Mouse (Mus musculus): ENCODE results near the gene Dek. TPM values are rescaled to one million over a fixed set of nuclear protein-coding genes. Genes with fewer than 3 reads are reported as not detected.

The Dek gene
- total and polyA plus RNA-seq, 3 experiments: 7.4 to 32.6 (median 32.1) TPM

GRCm38 (mm10) chr13:47077367-47077766 lies 28.6 kb downstream of the Dek start:
- Histone ChIP-seq H3K27me3 (ENCODE audit: control insufficient read depth, insufficient read depth, low read length) (no peaks in the 10 kb centered on the region), H3K4me1 (ENCODE audit: control insufficient read depth, insufficient read depth, low read length) (no peaks in the 10 kb centered on the region), H3K4me3 (no peak overlapping the region), H3K79me2 (replicated peaks; ENCODE audit: control insufficient read depth, insufficient read depth, low read length) (no peaks in the 10 kb centered on the region), H3K9ac (ENCODE audit: low read depth, low read length) (no peak overlapping the region), H3K27ac (no peak overlapping the region), H3K36me3 (ENCODE audit: control insufficient read depth, insufficient read depth, low read length) (no peaks in the 10 kb centered on the region)
- intact Hi-C loops (cut with DNase I): no loop called here
- TF ChIP-seq CTCF (IDR thresholded peaks at IDR 0.05) (no peak), POLR2A (IDR thresholded peaks at IDR 0.05; ENCODE audit: insufficient read depth, low read depth, low read length) (no peak), EP300 (IDR thresholded peaks at IDR 0.05; ENCODE audit: insufficient read depth, low read depth, low read length) (no peak)
- DNase-seq: no peak

GRCm38 (mm10) chr13:47076156-47076555 lies 29.8 kb downstream of the Dek start:
- Histone ChIP-seq H3K9ac (ENCODE audit: low read depth, low read length) (no peak overlapping the region), H3K27ac (no peak overlapping the region), H3K27me3 (ENCODE audit: control insufficient read depth, insufficient read depth, low read length) (no peaks in the 10 kb centered on the region), H3K36me3 (ENCODE audit: control insufficient read depth, insufficient read depth, low read length) (no peaks in the 10 kb centered on the region), H3K79me2 (replicated peaks; ENCODE audit: control insufficient read depth, insufficient read depth, low read length) (no peaks in the 10 kb centered on the region), H3K4me1 (ENCODE audit: control insufficient read depth, insufficient read depth, low read length) (no peaks in the 10 kb centered on the region), H3K4me3 (no peak overlapping the region)
- WGBS: 84% methylated on average over 5 of the region's 5 CpGs
- TF ChIP-seq EP300 (IDR thresholded peaks at IDR 0.05; ENCODE audit: insufficient read depth, low read depth, low read length) (no peak), POLR2A (IDR thresholded peaks at IDR 0.05; ENCODE audit: insufficient read depth, low read depth, low read length) (no peak), CTCF (IDR thresholded peaks at IDR 0.05) (no peak)
- DNase-seq: no peak
- intact Hi-C loops (cut with DNase I): no loop called here

- Histone ChIP-seq H3K36me3 (ENCODE audit: control insufficient read depth, insufficient read depth, low read length) (no peaks in the 10 kb centered on the region), H3K4me3 (no peak overlapping the region), H3K27me3 (ENCODE audit: control insufficient read depth, insufficient read depth, low read length) (no peaks in the 10 kb centered on the region), H3K9ac (ENCODE audit: low read depth, low read length) (no peak overlapping the region), H3K4me1 (ENCODE audit: control insufficient read depth, insufficient read depth, low read length) (no peaks in the 10 kb centered on the region), H3K27ac (no peak overlapping the region), H3K79me2 (replicated peaks; ENCODE audit: control insufficient read depth, insufficient read depth, low read length) (no peaks in the 10 kb centered on the region)
- TF ChIP-seq POLR2A (IDR thresholded peaks at IDR 0.05; ENCODE audit: insufficient read depth, low read depth, low read length) (no peak), CTCF (IDR thresholded peaks at IDR 0.05) (no peak), EP300 (IDR thresholded peaks at IDR 0.05; ENCODE audit: insufficient read depth, low read depth, low read length) (no peak)
- 92% methylated on average over 5 of the region's 5 CpGs for WGBS
- intact Hi-C loops (cut with DNase I): no loop called here
- no peak for DNase-seq
Measured at GRCm38 (mm10) chr13:47072484-47072883, 33.5 kb downstream of the Dek start.

- intact Hi-C loops (cut with DNase I): no loop called here
- WGBS: 91% methylated on average over 13 of the region's 13 CpGs
- DNase-seq: no peak
Measured at GRCm38 (mm10) chr13:47071871-47072270, 34.1 kb downstream of the Dek start.

GRCm38 (mm10) chr13:47070329-47071080 lies 35.5 kb downstream of the Dek start:
- Histone ChIP-seq H3K9ac (ENCODE audit: low read depth, low read length) (no peak overlapping the region), H3K4me3 (no peak overlapping the region), H3K36me3 (ENCODE audit: control insufficient read depth, insufficient read depth, low read length) (no peaks in the 10 kb centered on the region), H3K79me2 (replicated peaks; ENCODE audit: control insufficient read depth, insufficient read depth, low read length) (no peaks in the 10 kb centered on the region), H3K27me3 (ENCODE audit: control insufficient read depth, insufficient read depth, low read length) (no peaks in the 10 kb centered on the region), H3K27ac (no peak overlapping the region), H3K4me1 (ENCODE audit: control insufficient read depth, insufficient read depth, low read length) (no peaks in the 10 kb centered on the region)
- no peak for DNase-seq
- WGBS: 87% methylated on average over 15 of the region's 15 CpGs
- intact Hi-C loops (cut with DNase I): no loop called here
- TF ChIP-seq EP300 (IDR thresholded peaks at IDR 0.05; ENCODE audit: insufficient read depth, low read depth, low read length): no peak
- no peak for TF ChIP-seq CTCF (IDR thresholded peaks at IDR 0.05)

More at GRCm38 (mm10) chr13:47071871-47072270, 34.1 kb downstream of the Dek start:
- H3K27me3 ChIP-seq (ENCODE audit: control insufficient read depth, insufficient read depth, low read length): no peaks in the 10 kb centered on the region
- no peaks in the 10 kb centered on the region for H3K79me2 ChIP-seq (replicated peaks; ENCODE audit: control insufficient read depth, insufficient read depth, low read length)
- no peaks in the 10 kb centered on the region for H3K4me1 ChIP-seq (ENCODE audit: control insufficient read depth, insufficient read depth, low read length)
- H3K4me3 ChIP-seq: no peak overlapping the region
- no peak overlapping the region for H3K27ac ChIP-seq
- no peak overlapping the region for H3K9ac ChIP-seq (ENCODE audit: low read depth, low read length)
- no peaks in the 10 kb centered on the region for H3K36me3 ChIP-seq (ENCODE audit: control insufficient read depth, insufficient read depth, low read length)
- TF ChIP-seq EP300 (IDR thresholded peaks at IDR 0.05; ENCODE audit: insufficient read depth, low read depth, low read length) (no peak), POLR2A (IDR thresholded peaks at IDR 0.05; ENCODE audit: insufficient read depth, low read depth, low read length) (no peak), CTCF (IDR thresholded peaks at IDR 0.05) (no peak)

- no peak overlapping the region for H3K9ac ChIP-seq (ENCODE audit: low read depth, low read length)
- intact Hi-C loops (cut with DNase I): no loop called here
- H3K4me3 ChIP-seq: no peak overlapping the region
- H3K79me2 ChIP-seq (replicated peaks; ENCODE audit: control insufficient read depth, insufficient read depth, low read length): no peaks in the 10 kb centered on the region
- no peaks in the 10 kb centered on the region for H3K4me1 ChIP-seq (ENCODE audit: control insufficient read depth, insufficient read depth, low read length)
- WGBS: 90% methylated on average over 6 of the region's 6 CpGs
- H3K36me3 ChIP-seq (ENCODE audit: control insufficient read depth, insufficient read depth, low read length): no peaks in the 10 kb centered on the region
- no peaks in the 10 kb centered on the region for H3K27me3 ChIP-seq (ENCODE audit: control insufficient read depth, insufficient read depth, low read length)
- TF ChIP-seq POLR2A (IDR thresholded peaks at IDR 0.05; ENCODE audit: insufficient read depth, low read depth, low read length): no peak
- no peak for TF ChIP-seq EP300 (IDR thresholded peaks at IDR 0.05; ENCODE audit: insufficient read depth, low read depth, low read length)
- no peak for TF ChIP-seq CTCF (IDR thresholded peaks at IDR 0.05)
- no peak overlapping the region for H3K27ac ChIP-seq
- DNase-seq: no peak
Measured at GRCm38 (mm10) chr13:47067001-47067400, 39.0 kb downstream of the Dek start.

Data from heart, adult 2 months (tissue).